Mouse (Mus musculus) E14TG2a.4 (cell line): ENCODE measurements around the gene Ston2.

Experiments
- H3K27me3 ChIP-seq: 2 replicates; pipeline ENCODE4 v1.6.1; 2014; ENCODE audit warnings: low read length, control low read depth; ENCODE audit not compliant: insufficient read depth
- H3K36me3 ChIP-seq: 2 replicates; pipeline ENCODE4 v1.6.1; 2014; ENCODE audit warnings: low read length, control low read depth; ENCODE audit not compliant: insufficient read depth
- H3K4me1 ChIP-seq: replicated peaks from 2 replicates; pipeline ENCODE4 v1.6.1; 2014; ENCODE audit warnings: low read depth, low read length, control low read depth
- H3K4me3 ChIP-seq: replicated peaks from 2 replicates; pipeline ENCODE4 v1.5.1; 2014; ENCODE audit warnings: mild to moderate bottlenecking, low read length
- H3K9me3 ChIP-seq: 2 replicates; pipeline ENCODE4 v1.6.1; 2014; ENCODE audit warnings: low read length, control low read depth
- CTCF ChIP-seq: conservative IDR thresholded peaks from 2 replicates; pipeline ENCODE4 v1.5.1; 2014; ENCODE audit warnings: low read length
- NANOG ChIP-seq: IDR thresholded peaks from 2 replicates; pipeline ENCODE4 v1.6.1; 2014; ENCODE audit warnings: borderline replicate concordance, low read length, mixed read lengths
- POU5F1 ChIP-seq: IDR thresholded peaks from 2 replicates; pipeline ENCODE4 v1.6.1; 2014; ENCODE audit warnings: low read length, borderline replicate concordance

Gene Ston2

GRCm38 (mm10) chr12:91808911-91809310 is 20.7 kb upstream of the Ston2 start:
- TF ChIP-seq POU5F1 (no peak), NANOG (no peak), CTCF (no peak)
- H3K4me3 ChIP-seq: no peak overlapping the region
- no peaks in the 10 kb centered on the region for H3K9me3 ChIP-seq
- H3K27me3 ChIP-seq: no peaks in the 10 kb centered on the region
- peaks cover 3% of the 10 kb centered on the region; the same call in 1 of the 2 replicates for H3K4me1 ChIP-seq
- peaks cover 57% of the 10 kb centered on the region for H3K36me3 ChIP-seq

GRCm38 (mm10) chr12:91807761-91808160 is 19.6 kb upstream of the Ston2 start:
- TF ChIP-seq CTCF (no peak), NANOG (no peak), POU5F1 (no peak)
- peaks cover 3% of the 10 kb centered on the region; the same call in 1 of the 2 replicates for H3K4me1 ChIP-seq
- H3K27me3 ChIP-seq: no peaks in the 10 kb centered on the region
- H3K9me3 ChIP-seq: no peaks in the 10 kb centered on the region
- H3K36me3 ChIP-seq: peaks cover 46% of the 10 kb centered on the region
- H3K4me3 ChIP-seq: no peak overlapping the region

GRCm38 (mm10) chr12:91807095-91807494 is 18.9 kb upstream of the Ston2 start:
- peaks cover 39% of the 10 kb centered on the region for H3K36me3 ChIP-seq
- no peak for TF ChIP-seq CTCF
- TF ChIP-seq POU5F1: no peak
- no peak for TF ChIP-seq NANOG
- no peaks in the 10 kb centered on the region for H3K9me3 ChIP-seq
- no peaks in the 10 kb centered on the region for H3K27me3 ChIP-seq
- peaks cover 3% of the 10 kb centered on the region; the same call in 1 of the 2 replicates for H3K4me1 ChIP-seq
- no peak overlapping the region for H3K4me3 ChIP-seq

- no peak overlapping the region for H3K4me3 ChIP-seq
- TF ChIP-seq NANOG (no peak), POU5F1 (no peak), CTCF (no peak)
- H3K9me3 ChIP-seq: no peaks in the 10 kb centered on the region
- H3K27me3 ChIP-seq: no peaks in the 10 kb centered on the region
- H3K36me3 ChIP-seq: peaks cover 11% of the 10 kb centered on the region
- H3K4me1 ChIP-seq: peaks cover 4% of the 10 kb centered on the region
These were observed 16.1 kb upstream of the Ston2 start for GRCm38 (mm10) chr12:91804262-91804661.

- H3K9me3 ChIP-seq: peaks cover 4% of the 10 kb centered on the region; the same call in 1 of the 2 replicates
- H3K4me1 ChIP-seq: peaks cover 4% of the 10 kb centered on the region
- no peak overlapping the region for H3K4me3 ChIP-seq
- no peaks in the 10 kb centered on the region for H3K27me3 ChIP-seq
- peaks cover 2% of the 10 kb centered on the region for H3K36me3 ChIP-seq
- no peak for TF ChIP-seq NANOG
- TF ChIP-seq CTCF: no peak
- no peak for TF ChIP-seq POU5F1
These were observed 15.2 kb upstream of the Ston2 start for GRCm38 (mm10) chr12:91803207-91803932.

- H3K4me1 ChIP-seq: peaks cover 4% of the 10 kb centered on the region
- TF ChIP-seq NANOG (no peak), CTCF (no peak), POU5F1 (no peak)
- no peaks in the 10 kb centered on the region for H3K36me3 ChIP-seq
- H3K27me3 ChIP-seq: no peaks in the 10 kb centered on the region
- H3K9me3 ChIP-seq: peaks cover 4% of the 10 kb centered on the region; the same call in 1 of the 2 replicates
- no peak overlapping the region for H3K4me3 ChIP-seq
These were observed 14.5 kb upstream of the Ston2 start for GRCm38 (mm10) chr12:91802586-91803206.

GRCm38 (mm10) chr12:91800861-91801385 is 12.7 kb upstream of the Ston2 start:
- H3K4me3 ChIP-seq: no peak overlapping the region
- H3K36me3 ChIP-seq: no peaks in the 10 kb centered on the region
- H3K27me3 ChIP-seq: no peaks in the 10 kb centered on the region
- TF ChIP-seq POU5F1 (no peak), NANOG (no peak), CTCF (no peak)
- H3K4me1 ChIP-seq: peaks cover 7% of the 10 kb centered on the region
- peaks cover 4% of the 10 kb centered on the region; the same call in 1 of the 2 replicates for H3K9me3 ChIP-seq

- Histone ChIP-seq H3K36me3 (no peaks in the 10 kb centered on the region), H3K9me3 (peaks cover 4% of the 10 kb centered on the region; the same call in 1 of the 2 replicates), H3K4me3 (no peak overlapping the region), H3K4me1 (peaks cover 7% of the 10 kb centered on the region), H3K27me3 (no peaks in the 10 kb centered on the region)
- TF ChIP-seq CTCF (no peak), NANOG (no peak), POU5F1 (no peak)
These were observed 11.7 kb upstream of the Ston2 start for GRCm38 (mm10) chr12:91799821-91800335.

- peak; percentile 85 for TF ChIP-seq CTCF
- no peak for TF ChIP-seq POU5F1
- Histone ChIP-seq H3K36me3 (no peaks in the 10 kb centered on the region), H3K27me3 (no peaks in the 10 kb centered on the region), H3K4me3 (no peak overlapping the region), H3K9me3 (peaks cover 4% of the 10 kb centered on the region; the same call in 1 of the 2 replicates), H3K4me1 (peaks cover 7% of the 10 kb centered on the region)
These were observed 11.2 kb upstream of the Ston2 start for GRCm38 (mm10) chr12:91799379-91799773.
